Mouse (Mus musculus): ENCODE data around the gene Gbf1. TPM values are rescaled to one million over a fixed set of nuclear protein-coding genes. Genes with fewer than 3 reads are reported as not detected.

Gene Gbf1
- polyA plus RNA-seq, 1 experiment from 2014 or later = 45.7 TPM

DNA sequence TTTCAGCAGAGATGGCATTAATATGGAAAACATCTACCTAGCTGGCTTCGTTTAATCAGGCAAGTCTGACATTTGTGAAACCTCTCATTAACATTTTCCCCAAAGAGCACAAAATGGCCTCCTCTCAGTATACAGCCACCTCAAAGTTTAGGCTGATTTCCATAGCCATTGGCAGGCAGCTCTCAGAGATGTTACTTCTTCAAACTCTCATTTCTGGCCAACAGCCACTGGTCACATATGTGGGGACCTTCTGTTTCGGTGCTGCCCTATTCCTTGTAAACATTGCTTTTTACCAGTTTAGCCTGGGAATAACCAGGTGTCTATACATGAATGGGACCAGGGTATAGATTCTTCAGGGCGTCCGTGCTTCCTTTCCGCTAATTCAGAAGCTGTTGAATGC lies 67.8 kb downstream of the Gbf1 start:
- Histone ChIP-seq H3K4me3 (ENCODE audit: low read depth, low read length) (no peak overlapping the region), H3K36me3 (ENCODE audit: control insufficient read depth, insufficient read depth, low read length) (no peaks in the 10 kb centered on the region), H3K9me3 (replicated peaks; ENCODE audit: control insufficient read depth, low read length) (no peaks in the 10 kb centered on the region), H3K27me3 (ENCODE audit: control insufficient read depth, insufficient read depth, low read length) (no peaks in the 10 kb centered on the region), H3K4me2 (no peak overlapping the region), H3K4me1 (ENCODE audit: control insufficient read depth, insufficient read depth, low read length) (peaks cover 19% of the 10 kb centered on the region), H3K9ac (ENCODE audit: low read depth, low read length) (no peak overlapping the region), H3K27ac (ENCODE audit: low read depth, low read length) (no peak overlapping the region)
- no peak for ATAC-seq (replicated peaks; ENCODE audit: insufficient number of reproducible peaks, low FRiP score, low TSS enrichment)
- 88% methylated on average over 5 of the region's 5 CpGs for whole genome bisulfite sequencing (ENCODE audit: insufficient replicate concordance)

DNA sequence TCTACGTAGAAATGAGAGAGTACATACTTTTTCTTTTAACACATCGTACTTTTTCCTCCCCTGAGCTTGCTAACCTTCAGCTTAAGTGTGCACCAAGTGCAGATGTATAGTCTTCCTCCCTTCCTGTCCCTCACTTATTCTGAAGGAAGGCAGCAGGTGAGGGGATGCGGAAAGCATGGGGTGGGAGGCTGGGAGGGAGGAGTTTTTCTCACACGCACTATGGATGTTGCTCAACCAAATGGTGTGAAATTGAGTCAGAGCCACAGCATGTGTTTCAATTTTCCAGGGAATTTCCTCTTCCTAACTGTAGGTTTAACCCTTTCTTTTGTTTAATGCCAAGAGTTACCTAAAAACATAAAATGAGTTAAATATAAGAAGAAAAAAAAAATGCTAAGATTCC lies 70.8 kb downstream of the Gbf1 start:
- Histone ChIP-seq H3K27ac (ENCODE audit: low read depth, low read length) (no peak overlapping the region), H3K9me3 (replicated peaks; ENCODE audit: control insufficient read depth, low read length) (no peaks in the 10 kb centered on the region), H3K36me3 (ENCODE audit: control insufficient read depth, insufficient read depth, low read length) (no peaks in the 10 kb centered on the region), H3K27me3 (ENCODE audit: control insufficient read depth, insufficient read depth, low read length) (no peaks in the 10 kb centered on the region), H3K9ac (ENCODE audit: low read depth, low read length) (no peak overlapping the region), H3K4me3 (ENCODE audit: low read depth, low read length) (no peak overlapping the region), H3K4me1 (ENCODE audit: control insufficient read depth, insufficient read depth, low read length) (peaks cover 3% of the 10 kb centered on the region; the same call in 1 of the 2 replicates), H3K4me2 (no peak overlapping the region)
- 74% methylated on average over 4 of the region's 4 CpGs for WGBS (ENCODE audit: insufficient replicate concordance)
- ATAC-seq (replicated peaks; ENCODE audit: insufficient number of reproducible peaks, low FRiP score, low TSS enrichment) = no peak

DNA sequence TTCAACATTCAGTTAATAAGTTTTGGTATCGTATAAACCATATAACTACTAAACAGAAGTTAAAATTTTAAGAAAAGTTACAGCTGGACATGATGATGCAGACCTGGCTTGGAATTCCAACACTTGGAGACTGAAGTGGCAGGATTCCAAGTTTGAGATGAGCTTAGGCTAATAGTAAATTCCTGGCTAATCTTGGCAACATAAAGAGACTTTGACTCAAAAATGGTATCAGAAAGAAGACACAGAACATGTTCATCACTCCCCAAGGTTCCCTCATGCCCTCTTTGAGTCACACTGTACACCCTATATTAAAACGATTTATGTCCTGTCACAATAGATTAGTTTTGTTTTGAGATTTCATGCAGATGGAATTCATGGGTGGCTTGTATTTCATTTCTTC lies 72.6 kb downstream of the Gbf1 start:
- Histone ChIP-seq H3K4me1 (ENCODE audit: control insufficient read depth, insufficient read depth, low read length) (peaks cover 3% of the 10 kb centered on the region; the same call in 1 of the 2 replicates), H3K36me3 (ENCODE audit: control insufficient read depth, insufficient read depth, low read length) (no peaks in the 10 kb centered on the region), H3K9ac (ENCODE audit: low read depth, low read length) (no peak overlapping the region), H3K4me3 (ENCODE audit: low read depth, low read length) (no peak overlapping the region), H3K9me3 (replicated peaks; ENCODE audit: control insufficient read depth, low read length) (no peaks in the 10 kb centered on the region), H3K4me2 (no peak overlapping the region), H3K27me3 (ENCODE audit: control insufficient read depth, insufficient read depth, low read length) (no peaks in the 10 kb centered on the region), H3K27ac (ENCODE audit: low read depth, low read length) (no peak overlapping the region)
- WGBS (ENCODE audit: insufficient replicate concordance) = 68% methylated on average over 2 of the region's 2 CpGs
- no peak for ATAC-seq (replicated peaks; ENCODE audit: insufficient number of reproducible peaks, low FRiP score, low TSS enrichment)

DNA sequence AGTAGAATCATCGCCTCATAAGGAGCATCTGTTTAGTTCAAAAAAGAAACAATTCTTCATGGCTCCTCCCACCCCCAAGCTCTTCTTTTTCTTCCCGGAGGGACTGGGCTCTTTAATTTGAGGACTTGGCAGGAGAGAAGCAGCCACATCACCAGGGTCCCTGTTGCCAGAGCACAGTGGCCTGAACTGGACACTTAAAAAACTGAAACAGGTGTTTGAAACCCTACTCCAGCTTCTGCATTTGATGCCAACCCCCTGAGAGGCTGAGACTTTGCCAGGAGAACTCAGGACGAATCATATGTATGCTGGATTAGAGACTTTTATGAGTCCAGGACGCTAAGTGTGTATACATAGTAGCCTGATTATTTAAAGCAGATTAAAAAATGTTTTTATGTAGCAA lies 73.2 kb downstream of the Gbf1 start:
- H3K27ac ChIP-seq (ENCODE audit: low read depth, low read length) = peak overlapping the region; percentile 15; the same call in 1 of the 2 replicates
- H3K9ac ChIP-seq (ENCODE audit: low read depth, low read length) = no peak overlapping the region

DNA sequence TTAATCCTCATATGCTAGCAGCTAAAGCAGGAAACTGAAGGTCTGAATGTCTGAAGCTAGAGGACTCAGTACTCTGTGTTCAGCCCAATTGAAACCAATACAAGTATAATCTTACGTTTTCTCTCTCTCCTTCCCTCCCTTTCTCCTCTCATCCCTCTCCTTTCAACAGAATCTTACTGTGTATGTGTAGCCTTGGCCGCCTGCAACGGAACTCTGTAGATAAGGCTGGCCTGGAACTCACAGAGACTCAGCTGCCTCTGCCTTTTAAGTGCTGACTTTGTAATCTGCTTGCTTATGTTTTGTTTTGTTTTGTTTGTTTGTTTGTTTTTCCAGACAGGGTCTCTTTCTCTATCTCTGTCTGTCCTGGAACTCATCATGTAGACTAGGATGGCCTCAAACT lies 74.0 kb downstream of the Gbf1 start:
- H3K27ac ChIP-seq (ENCODE audit: low read depth, low read length) = no peak overlapping the region
- peaks cover 3% of the 10 kb centered on the region; the same call in 1 of the 2 replicates for H3K4me1 ChIP-seq (ENCODE audit: control insufficient read depth, insufficient read depth, low read length)
- ATAC-seq (replicated peaks; ENCODE audit: insufficient number of reproducible peaks, low FRiP score, low TSS enrichment) = no peak
- WGBS (ENCODE audit: insufficient replicate concordance) = 33% methylated on average over 3 of the region's 3 CpGs
- no peaks in the 10 kb centered on the region for H3K27me3 ChIP-seq (ENCODE audit: control insufficient read depth, insufficient read depth, low read length)
- no peak overlapping the region for H3K9ac ChIP-seq (ENCODE audit: low read depth, low read length)
- no peaks in the 10 kb centered on the region for H3K9me3 ChIP-seq (replicated peaks; ENCODE audit: control insufficient read depth, low read length)
- no peak overlapping the region for H3K4me3 ChIP-seq (ENCODE audit: low read depth, low read length)
- H3K36me3 ChIP-seq (ENCODE audit: control insufficient read depth, insufficient read depth, low read length) = no peaks in the 10 kb centered on the region
- H3K4me2 ChIP-seq = no peak overlapping the region

More for the DNA sequence above, 73.2 kb downstream of the Gbf1 start:
- H3K4me2 ChIP-seq = no peak overlapping the region
- peaks cover 3% of the 10 kb centered on the region; the same call in 1 of the 2 replicates for H3K4me1 ChIP-seq (ENCODE audit: control insufficient read depth, insufficient read depth, low read length)
- H3K4me3 ChIP-seq (ENCODE audit: low read depth, low read length) = no peak overlapping the region
- ATAC-seq (replicated peaks; ENCODE audit: insufficient number of reproducible peaks, low FRiP score, low TSS enrichment) = no peak
- H3K36me3 ChIP-seq (ENCODE audit: control insufficient read depth, insufficient read depth, low read length) = no peaks in the 10 kb centered on the region
- no peaks in the 10 kb centered on the region for H3K27me3 ChIP-seq (ENCODE audit: control insufficient read depth, insufficient read depth, low read length)
- no peaks in the 10 kb centered on the region for H3K9me3 ChIP-seq (replicated peaks; ENCODE audit: control insufficient read depth, low read length)
- 65% methylated on average over 4 of the region's 4 CpGs for WGBS (ENCODE audit: insufficient replicate concordance)

DNA sequence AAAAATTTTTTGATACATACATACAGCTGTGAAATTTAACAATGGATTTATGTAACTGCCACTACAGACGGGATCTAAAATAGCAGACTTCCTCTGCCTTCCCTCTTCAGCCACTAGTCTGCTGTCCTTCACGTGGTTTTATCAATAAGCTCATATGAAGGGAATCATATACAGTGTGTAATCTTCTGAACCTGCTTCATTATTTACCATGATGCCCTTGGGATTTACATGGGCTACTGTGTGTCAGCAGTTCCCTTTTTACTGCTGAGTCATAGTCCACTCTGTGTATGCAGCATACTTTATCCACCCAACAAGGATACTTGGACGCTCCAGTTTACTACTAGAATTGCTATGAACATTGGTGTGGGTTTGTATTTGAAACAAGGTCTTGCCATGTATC lies 75.0 kb downstream of the Gbf1 start:
- H3K4me3 ChIP-seq (ENCODE audit: low read depth, low read length) = no peak overlapping the region
- no peaks in the 10 kb centered on the region for H3K27me3 ChIP-seq (ENCODE audit: control insufficient read depth, insufficient read depth, low read length)
- H3K4me1 ChIP-seq (ENCODE audit: control insufficient read depth, insufficient read depth, low read length) = peaks cover 3% of the 10 kb centered on the region; the same call in 1 of the 2 replicates
- H3K9ac ChIP-seq (ENCODE audit: low read depth, low read length) = no peak overlapping the region
- H3K36me3 ChIP-seq (ENCODE audit: control insufficient read depth, insufficient read depth, low read length) = no peaks in the 10 kb centered on the region
- no peak overlapping the region for H3K27ac ChIP-seq (ENCODE audit: low read depth, low read length)
- no peak for ATAC-seq (replicated peaks; ENCODE audit: insufficient number of reproducible peaks, low FRiP score, low TSS enrichment)
- H3K9me3 ChIP-seq (replicated peaks; ENCODE audit: control insufficient read depth, low read length) = no peaks in the 10 kb centered on the region
- WGBS (ENCODE audit: insufficient replicate concordance) = 94% methylated on average over 3 of the region's 3 CpGs
- no peak overlapping the region for H3K4me2 ChIP-seq

DNA sequence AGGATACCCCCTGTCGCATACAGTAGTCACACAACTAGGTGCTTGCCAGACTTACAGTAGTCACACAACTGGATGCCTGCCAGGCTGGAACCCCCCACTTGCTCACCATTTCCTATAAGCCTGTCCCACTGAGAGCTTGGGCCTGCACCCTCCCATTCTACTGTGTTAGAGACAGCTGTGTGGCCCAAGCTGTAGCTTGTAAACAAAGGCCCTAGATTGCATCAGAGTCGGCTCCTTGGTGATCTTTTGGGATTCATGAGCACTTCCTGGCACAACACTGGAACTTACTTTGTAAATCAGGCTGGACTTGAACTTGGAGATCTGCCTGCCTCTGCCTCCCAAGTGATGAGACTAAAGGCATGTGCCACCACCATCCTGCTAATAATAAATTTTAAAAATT lies 82.1 kb downstream of the Gbf1 start:
- no peak for ATAC-seq (replicated peaks; ENCODE audit: insufficient number of reproducible peaks, low FRiP score, low TSS enrichment)
- H3K9me3 ChIP-seq (replicated peaks; ENCODE audit: control insufficient read depth, low read length) = no peaks in the 10 kb centered on the region
- H3K4me2 ChIP-seq = no peak overlapping the region
- H3K27ac ChIP-seq (ENCODE audit: low read depth, low read length) = no peak overlapping the region
- H3K9ac ChIP-seq (ENCODE audit: low read depth, low read length) = no peak overlapping the region
- H3K4me1 ChIP-seq (ENCODE audit: control insufficient read depth, insufficient read depth, low read length) = peaks cover 13% of the 10 kb centered on the region
- H3K27me3 ChIP-seq (ENCODE audit: control insufficient read depth, insufficient read depth, low read length) = no peaks in the 10 kb centered on the region
- WGBS (ENCODE audit: insufficient replicate concordance) = 85% methylated on average over 2 of the region's 2 CpGs
- H3K36me3 ChIP-seq (ENCODE audit: control insufficient read depth, insufficient read depth, low read length) = no peaks in the 10 kb centered on the region; the same call in 1 of the 2 replicates
- no peak overlapping the region for H3K4me3 ChIP-seq (ENCODE audit: low read depth, low read length)

DNA sequence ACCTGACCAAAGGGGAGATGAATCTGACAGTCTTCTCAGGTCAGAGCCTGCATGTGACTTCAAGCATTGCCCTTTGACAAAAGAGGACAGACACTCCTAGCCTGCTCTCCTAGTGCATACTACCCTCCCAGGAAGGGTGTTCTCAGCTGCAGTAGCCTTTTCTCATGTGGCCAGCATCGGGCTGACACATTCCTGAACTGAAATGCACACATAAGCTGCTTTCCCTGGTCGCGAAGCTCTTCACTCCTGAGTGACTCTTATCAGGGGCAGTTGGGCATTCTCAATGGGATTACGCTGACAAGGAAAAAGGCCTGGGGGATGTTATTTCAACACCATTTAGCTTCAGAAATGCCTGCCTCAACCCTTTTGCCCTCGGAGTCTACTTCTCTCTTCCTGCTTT lies 84.3 kb downstream of the Gbf1 start:
- Histone ChIP-seq H3K9me3 (replicated peaks; ENCODE audit: control insufficient read depth, low read length) (no peaks in the 10 kb centered on the region), H3K36me3 (ENCODE audit: control insufficient read depth, insufficient read depth, low read length) (no peaks in the 10 kb centered on the region; the same call in 1 of the 2 replicates), H3K27me3 (ENCODE audit: control insufficient read depth, insufficient read depth, low read length) (no peaks in the 10 kb centered on the region), H3K27ac (ENCODE audit: low read depth, low read length) (peak overlapping the region; percentile 42), H3K9ac (ENCODE audit: low read depth, low read length) (no peak overlapping the region), H3K4me2 (peak overlapping the region; percentile 23; the same call in 1 of the 2 replicates), H3K4me3 (ENCODE audit: low read depth, low read length) (no peak overlapping the region), H3K4me1 (ENCODE audit: control insufficient read depth, insufficient read depth, low read length) (peaks cover 13% of the 10 kb centered on the region)
- 25% methylated on average over 5 of the region's 5 CpGs for WGBS (ENCODE audit: insufficient replicate concordance)
- no peak for ATAC-seq (replicated peaks; ENCODE audit: insufficient number of reproducible peaks, low FRiP score, low TSS enrichment)

DNA sequence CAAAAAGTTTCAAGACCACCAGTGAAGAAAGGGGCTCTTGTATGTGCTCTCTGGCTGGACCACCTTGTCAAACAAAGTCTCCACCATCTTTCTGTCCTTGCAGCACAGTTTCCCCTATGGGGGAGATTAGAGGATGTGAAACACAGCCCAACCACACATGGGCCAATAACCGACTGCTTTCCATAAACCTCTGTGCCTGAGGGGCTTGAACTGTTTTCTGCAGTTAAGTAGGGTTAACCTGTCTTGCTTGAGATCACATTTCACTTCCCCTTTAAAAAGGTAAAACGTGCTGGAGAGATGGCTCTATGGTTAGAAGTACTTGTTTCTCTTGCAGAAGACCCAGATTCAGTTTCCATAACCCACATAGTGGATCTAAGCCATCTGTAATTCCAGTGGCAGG lies 87.9 kb downstream of the Gbf1 start:
- Histone ChIP-seq H3K27ac (ENCODE audit: low read depth, low read length) (no peak overlapping the region), H3K27me3 (ENCODE audit: control insufficient read depth, insufficient read depth, low read length) (no peaks in the 10 kb centered on the region)
- no peak for ATAC-seq (replicated peaks; ENCODE audit: insufficient number of reproducible peaks, low FRiP score, low TSS enrichment)

More for the DNA sequence above, 87.9 kb downstream of the Gbf1 start:
- Histone ChIP-seq H3K4me2 (no peak overlapping the region), H3K9ac (ENCODE audit: low read depth, low read length) (no peak overlapping the region), H3K4me3 (ENCODE audit: low read depth, low read length) (no peak overlapping the region), H3K4me1 (ENCODE audit: control insufficient read depth, insufficient read depth, low read length) (peaks cover 13% of the 10 kb centered on the region), H3K9me3 (replicated peaks; ENCODE audit: control insufficient read depth, low read length) (no peaks in the 10 kb centered on the region), H3K36me3 (ENCODE audit: control insufficient read depth, insufficient read depth, low read length) (no peaks in the 10 kb centered on the region; the same call in 1 of the 2 replicates)
- WGBS (ENCODE audit: insufficient replicate concordance) = 67% methylated on average over 2 of the region's 2 CpGs

All from heart, embryonic 11.5 days (tissue).